Mouse (Mus musculus) heart, postnatal 25 days (tissue): ENCODE results near the gene Zfand2a. TPM values are rescaled to one million over a fixed set of nuclear protein-coding genes. Genes with fewer than 3 reads are reported as not detected.

Experiments used
- DNase-seq: peaks from one replicate; pipeline ENCODE4 v3.0.0; 2022; ENCODE audit warnings: low spot score
- intact Hi-C: fragments of 180-260 bp; cut with DNase I; formaldehyde crosslinking; loops from one replicate; pipeline ENCODE4 v1.15.1; 2025
- total RNA-seq, 2 experiments: library from RNA; stranded (reverse); gene quantifications; 2 replicates each; pipeline ENCODE4 v1.2.3; 2021

Zfand2a gene
- total RNA-seq, 2 experiments from 2014 or later = 15.1 to 16.5 TPM

DNA sequence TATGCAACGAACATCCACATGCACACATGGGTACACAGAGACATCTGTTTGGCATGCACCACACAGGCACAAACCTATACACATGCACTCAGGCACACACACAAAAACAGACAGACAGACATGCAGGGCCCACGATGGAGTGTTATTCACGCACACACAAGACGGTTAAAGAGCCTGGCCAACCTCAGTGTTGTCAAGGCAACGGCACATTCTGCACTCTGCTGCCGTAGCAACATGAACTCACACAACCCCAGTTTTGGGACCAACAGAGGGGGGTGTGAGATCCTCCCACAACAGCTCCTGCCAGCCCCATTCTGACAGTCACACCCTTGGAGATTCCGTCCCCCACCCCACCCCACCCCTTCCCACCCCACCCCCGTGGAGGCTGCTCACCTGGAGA is 49.4 kb downstream of the Zfand2a start:
- intact Hi-C loops = no loop called here
- DNase-seq = no peak

GRCm38 (mm10) chr5:139433842-139434568 is 50.3 kb downstream of the Zfand2a start:
- intact Hi-C loops = no loop called here

DNA sequence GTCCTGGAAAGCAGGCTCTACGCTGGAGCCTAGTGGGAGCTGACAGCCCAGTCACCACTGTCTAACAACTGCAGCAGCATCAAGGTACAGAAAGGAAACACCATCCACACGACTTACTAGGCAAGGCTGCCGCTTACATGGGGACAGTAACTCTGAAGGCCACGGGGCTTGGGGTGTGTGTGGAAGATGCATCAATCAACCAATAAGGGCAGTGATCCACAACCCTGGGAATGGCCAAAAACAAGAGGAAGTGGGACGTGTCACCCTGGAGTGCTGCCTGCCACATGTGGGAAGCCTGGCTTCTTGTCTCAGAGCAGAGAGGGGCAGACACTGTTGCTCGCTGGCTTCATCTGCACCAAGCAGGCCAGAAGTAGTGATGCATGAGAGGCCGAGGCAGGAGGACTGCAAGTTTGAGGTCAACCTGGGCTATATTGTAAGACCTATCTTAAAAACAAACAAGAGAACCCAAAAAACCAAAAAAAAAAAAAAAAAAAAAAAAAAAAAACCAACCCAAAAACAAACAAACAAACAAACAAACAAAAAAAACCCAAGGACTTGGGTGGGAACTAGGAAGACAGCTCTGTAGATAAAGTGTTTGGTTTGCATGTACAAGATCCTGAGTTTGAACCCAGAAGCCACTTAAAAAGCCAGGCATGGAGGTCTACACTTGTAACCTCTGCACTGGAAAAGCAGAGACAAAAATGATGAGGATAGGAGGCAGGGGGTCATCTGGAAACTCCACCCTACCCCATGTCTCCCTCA is 51.4 kb downstream of the Zfand2a start:
- intact Hi-C loops = no loop called here
- no peak for DNase-seq

More at GRCm38 (mm10) chr5:139433842-139434568, 50.3 kb downstream of the Zfand2a start:
- DNase-seq = no peak

DNA sequence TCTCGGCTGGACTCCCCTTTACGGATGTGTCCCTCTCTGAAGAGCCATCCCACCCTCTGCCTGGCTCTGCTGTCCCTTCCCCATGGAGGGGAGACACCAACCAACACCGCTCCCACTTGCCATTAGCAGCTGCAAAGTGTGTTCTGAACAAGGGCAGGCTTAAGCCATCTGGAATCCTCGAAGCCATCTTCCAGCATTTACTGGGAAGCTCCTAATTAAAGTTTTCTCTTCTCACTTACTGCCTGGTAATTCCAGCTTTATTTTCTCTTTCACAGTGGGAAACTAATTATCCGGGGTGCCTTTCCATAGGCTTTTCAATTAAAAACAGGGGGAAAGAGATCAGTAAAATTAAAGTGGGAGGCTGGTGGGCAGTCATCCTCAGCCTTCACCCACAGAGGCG is 52.0 kb downstream of the Zfand2a start:
- DNase-seq = no peak
- intact Hi-C loops = no loop called here

GRCm38 (mm10) chr5:139429818-139430341 is 54.5 kb downstream of the Zfand2a start:
- intact Hi-C loops = no loop called here
- DNase-seq = no peak

DNA sequence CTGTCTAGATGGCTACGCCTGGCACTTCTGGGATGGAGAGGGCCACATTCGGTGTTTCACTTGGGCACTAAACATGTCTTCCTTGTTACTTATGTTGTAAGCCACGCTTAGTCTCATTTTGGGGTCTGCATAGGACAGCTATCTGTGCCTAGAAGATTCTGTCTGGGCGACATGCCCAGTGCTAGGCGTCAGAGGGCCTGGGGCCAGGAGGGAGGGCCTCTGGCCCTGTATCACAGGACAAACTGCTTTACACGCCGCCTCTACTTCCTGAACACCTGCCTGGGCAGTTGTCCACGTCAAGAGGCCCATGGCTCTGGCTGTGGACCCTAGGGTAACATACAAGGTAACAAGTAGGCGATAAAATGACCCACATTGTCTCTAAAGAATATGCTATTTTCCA is 56.4 kb downstream of the Zfand2a start:
- intact Hi-C loops = no loop called here
- DNase-seq = no peak

GRCm38 (mm10) chr5:139427001-139427400 is 57.3 kb downstream of the Zfand2a start:
- intact Hi-C loops = no loop called here
- no peak for DNase-seq

DNA sequence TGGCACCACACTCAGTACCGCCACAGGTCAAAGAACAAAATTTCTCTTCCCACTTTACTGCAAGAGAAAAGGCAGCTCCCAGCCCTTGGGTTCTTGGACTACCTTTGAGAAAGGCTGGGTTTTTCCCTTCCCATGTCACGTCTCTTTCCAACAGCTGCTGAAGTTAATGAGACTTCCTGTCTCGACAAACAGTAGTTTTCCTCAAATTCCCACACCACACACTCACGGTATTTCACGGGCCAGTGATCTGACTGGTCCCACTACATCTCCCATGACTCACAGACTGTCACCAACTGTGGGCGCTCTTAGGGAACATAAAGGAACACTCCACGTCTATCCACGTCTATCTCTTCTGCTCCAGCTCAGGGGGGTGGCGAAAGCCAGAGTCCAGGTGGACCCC is 59.2 kb downstream of the Zfand2a start:
- no peak for DNase-seq
- intact Hi-C loops = no loop called here

DNA sequence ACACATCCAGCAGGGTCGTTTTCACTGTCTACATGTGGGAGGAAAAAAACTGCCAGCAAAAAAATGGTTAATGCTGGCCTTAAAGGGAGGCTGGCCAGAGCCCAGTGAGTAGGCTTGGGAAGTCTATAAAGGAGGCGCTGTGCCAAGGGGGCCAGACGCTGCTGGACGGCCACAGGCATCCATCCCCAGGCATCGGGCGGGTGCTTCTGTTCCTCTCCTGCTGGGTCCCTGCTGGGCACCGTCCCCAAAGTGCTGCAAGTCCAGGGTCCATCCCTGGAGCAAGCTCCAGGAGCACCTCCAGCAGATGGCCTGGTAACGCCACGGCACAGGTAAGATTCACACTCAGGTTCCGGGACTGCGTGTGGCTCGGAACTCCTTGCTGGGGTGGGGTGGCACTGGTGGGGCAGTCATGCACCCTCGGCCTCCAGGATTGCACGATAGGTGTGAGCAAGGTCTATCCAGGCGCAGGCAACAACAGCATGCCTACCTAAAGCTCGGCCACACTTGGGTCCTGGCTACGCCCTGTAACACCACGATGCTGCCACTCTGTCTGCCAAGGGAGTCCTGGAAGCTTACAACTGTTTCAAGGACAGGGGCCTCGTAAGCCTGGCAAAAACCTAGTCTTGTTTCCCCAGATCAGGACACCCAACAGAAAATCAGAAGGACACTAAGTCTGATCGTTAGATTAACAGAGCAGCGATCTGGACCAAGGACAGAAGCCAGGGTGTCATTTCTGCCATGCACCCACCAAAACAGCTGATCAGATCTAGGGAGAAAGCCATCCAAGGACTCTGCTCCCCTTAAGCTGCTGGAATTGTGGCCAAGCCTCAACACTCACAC is 61.1 kb downstream of the Zfand2a start, which contains the start of gene Gper1:
TSS of gene Gper1 (plus strand) at position 126 of the 840 bp plus-strand sequence.
- DNase-seq = no peak
- intact Hi-C loops = no loop called here

Other genes starting within 250 kb of the Zfand2a start
- 10 to 100 TPM; 40.9 to 45.2 TPM for gene Get4, start 232.2 kb downstream of the Zfand2a start, total RNA-seq
- gene Adap1, start 158.9 kb downstream of the Zfand2a start, total RNA-seq = 1 to 10 TPM; 1.4 to 1.5 TPM
- 10 to 100 TPM; 82.2 to 91.1 TPM for gene Cox19, start 133.1 kb downstream of the Zfand2a start, total RNA-seq
- gene Cyp2w1, start 131.9 kb downstream of the Zfand2a start, total RNA-seq = not detected
- 10 to 100 TPM; 35.3 to 58.5 TPM for gene Gpr146, start 106.9 kb downstream of the Zfand2a start, total RNA-seq
- gene C130050O18Rik, start 79.3 kb downstream of the Zfand2a start, total RNA-seq = under 1 TPM; 0.70 to 0.78 TPM
- 1 to 10 TPM; 1.3 to 2.1 TPM for gene Gper1, start 61.4 kb downstream of the Zfand2a start, total RNA-seq
- gene 3110082I17Rik, start 24.0 kb downstream of the Zfand2a start, total RNA-seq = 1 to 10 TPM; 5.0 to 5.3 TPM
- not detected for gene Uncx, start 58.9 kb upstream of the Zfand2a start, total RNA-seq